In genomic region chr17:31519344-31519945, GRCm38 (mm10) we compare ENCODE assay signal across 7 mouse cellular contexts. TPM values are rescaled to one million over a fixed set of nuclear protein-coding genes. Genes with fewer than 3 reads are reported as not detected.
DNase-seq lines count a peak whose midpoint lies in the region; ATAC-seq lines count a peak whose summit lies in the region.

No protein-coding gene starts in this region.

- DNase-seq in lung, postnatal 4 days: no peak
- DNase-seq in embryo, embryonic 9.5 days (ENCODE audit: extremely low spot score): no peak
- no peak for DNase-seq in adrenal gland, adult 18-20 months (ENCODE audit: low spot score in 2 of 2)

- H3K4me2 ChIP-seq in lung, embryonic 16.5 days (ENCODE audit: low read depth, low read length): peak overlapping the region; percentile 82
- peak overlapping the region; percentile 68 for H3K4me2 ChIP-seq in embryonic facial prominence, embryonic 15.5 days (replicated peaks)
- peak overlapping the region; percentile 82 for H3K4me2 ChIP-seq in limb, embryonic 13.5 days (replicated peaks)
- peak overlapping the region; percentile 52 for H3K4me2 ChIP-seq in stomach, embryonic 15.5 days

- peak overlapping the region; percentile 47; the same call in 1 of the 2 replicates for H3K9ac ChIP-seq in lung, embryonic 16.5 days (ENCODE audit: low read length)
- H3K9ac ChIP-seq in embryonic facial prominence, embryonic 15.5 days: no peak overlapping the region
- no peak overlapping the region for H3K9ac ChIP-seq in limb, embryonic 13.5 days
- no peak overlapping the region for H3K9ac ChIP-seq in stomach, embryonic 15.5 days

- WGBS in lung, embryonic 16.5 days: 4% methylated on average over 7 of the region's 7 CpGs
- WGBS in embryonic facial prominence, embryonic 15.5 days: under 1% methylated on average over 7 of the region's 7 CpGs
- 4% methylated on average over 7 of the region's 7 CpGs for WGBS in limb, embryonic 13.5 days
- WGBS in stomach, embryonic 15.5 days: 2% methylated on average over 7 of the region's 7 CpGs

- peaks cover 10% of the 10 kb centered on the region for H3K4me1 ChIP-seq in lung, embryonic 16.5 days (replicated peaks; ENCODE audit: control insufficient read depth, insufficient read depth, low read length)
- peaks cover 21% of the 10 kb centered on the region for H3K4me1 ChIP-seq in embryonic facial prominence, embryonic 15.5 days
- H3K4me1 ChIP-seq in limb, embryonic 13.5 days: peaks cover 19% of the 10 kb centered on the region
- peaks cover 10% of the 10 kb centered on the region for H3K4me1 ChIP-seq in stomach, embryonic 15.5 days

- H3K27me3 ChIP-seq in lung, embryonic 16.5 days (ENCODE audit: control insufficient read depth, insufficient read depth, low read depth, low read length): no peaks in the 10 kb centered on the region
- no peaks in the 10 kb centered on the region for H3K27me3 ChIP-seq in embryonic facial prominence, embryonic 15.5 days
- no peaks in the 10 kb centered on the region for H3K27me3 ChIP-seq in limb, embryonic 13.5 days
- no peaks in the 10 kb centered on the region for H3K27me3 ChIP-seq in stomach, embryonic 15.5 days (replicated peaks)

- ATAC-seq in lung, embryonic 16.5 days (ENCODE audit: low read depth): peak; percentile 47; the same call in 1 of the 2 replicates
- ATAC-seq in embryonic facial prominence, embryonic 15.5 days (ENCODE audit: insufficient number of reproducible peaks, low FRiP score, low TSS enrichment, low read depth): peak; percentile 32; the same call in 1 of the 2 replicates
- ATAC-seq in limb, embryonic 13.5 days (ENCODE audit: low FRiP score, low read depth): peak; percentile 46
- ATAC-seq in stomach, embryonic 15.5 days (ENCODE audit: insufficient read depth, low FRiP score, low read depth): peak; percentile 52

- peak overlapping the region; percentile 62 for H3K4me3 ChIP-seq in lung, embryonic 16.5 days (ENCODE audit: low read length)
- H3K4me3 ChIP-seq in embryonic facial prominence, embryonic 15.5 days (replicated peaks): peak overlapping the region; percentile 94
- H3K4me3 ChIP-seq in limb, embryonic 13.5 days: peak overlapping the region; percentile 84
- H3K4me3 ChIP-seq in stomach, embryonic 15.5 days (replicated peaks): peak overlapping the region; percentile 63

- peaks cover 10% of the 10 kb centered on the region for H3K36me3 ChIP-seq in lung, embryonic 16.5 days (ENCODE audit: control insufficient read depth, insufficient read depth, low read length)
- H3K36me3 ChIP-seq in embryonic facial prominence, embryonic 15.5 days: 0 out of 2 replicates have a peak, but pooled peaks cover 14% of the 10 kb centered on the region
- H3K36me3 ChIP-seq in limb, embryonic 13.5 days: peaks cover 16% of the 10 kb centered on the region
- H3K36me3 ChIP-seq in stomach, embryonic 15.5 days: peaks cover 4% of the 10 kb centered on the region; the same call in 1 of the 2 replicates

- H3K9me3 ChIP-seq in lung, embryonic 16.5 days (ENCODE audit: control insufficient read depth, low read length): no peaks in the 10 kb centered on the region
- no peaks in the 10 kb centered on the region for H3K9me3 ChIP-seq in embryonic facial prominence, embryonic 15.5 days (replicated peaks)
- no peaks in the 10 kb centered on the region for H3K9me3 ChIP-seq in limb, embryonic 13.5 days
- H3K9me3 ChIP-seq in stomach, embryonic 15.5 days: no peaks in the 10 kb centered on the region

- H3K27ac ChIP-seq in lung, embryonic 16.5 days (ENCODE audit: low read length): peak overlapping the region; percentile 48; the same call in 1 of the 2 replicates
- peak overlapping the region; percentile 72 for H3K27ac ChIP-seq in embryonic facial prominence, embryonic 15.5 days (replicated peaks)
- no peak overlapping the region for H3K27ac ChIP-seq in limb, embryonic 13.5 days
- H3K27ac ChIP-seq in stomach, embryonic 15.5 days: peak overlapping the region; percentile 75; the same call in 1 of the 2 replicates

RNA-seq across cellular contexts. Expression of gene Wdr4, which starts 0.3 kb away (rescaled TPM):
- 28.6 and 33.7 TPM in 2 replicates for polyA plus RNA-seq in lung, embryonic 16.5 days (2015; fragmentation: Nextera tagmentation; extraction: Ambion mirVana)
- 32.7 and 34.9 TPM in 2 replicates for polyA plus RNA-seq in embryonic facial prominence, embryonic 15.5 days (2015; fragmentation: Nextera tagmentation; extraction: Ambion mirVana)
- polyA plus RNA-seq in limb, embryonic 13.5 days (2015; fragmentation: Nextera tagmentation; extraction: Ambion mirVana): 38.3 and 41.4 TPM in 2 replicates
- polyA plus RNA-seq in stomach, embryonic 15.5 days (2015; fragmentation: Nextera tagmentation; extraction: Ambion mirVana): 40.1 and 42.4 TPM in 2 replicates
- total RNA-seq in adrenal gland, adult 18-20 months (2021): 10 to 100 TPM; 17.6 to 18.4 TPM

RNA-seq across cellular contexts. Expression of gene Ndufv3, which starts 0.5 kb away (rescaled TPM):
- 253 and 258 TPM in 2 replicates for polyA plus RNA-seq in lung, embryonic 16.5 days (2015; fragmentation: Nextera tagmentation; extraction: Ambion mirVana)
- polyA plus RNA-seq in embryonic facial prominence, embryonic 15.5 days (2015; fragmentation: Nextera tagmentation; extraction: Ambion mirVana): 271 and 272 TPM in 2 replicates
- 239 and 242 TPM in 2 replicates for polyA plus RNA-seq in limb, embryonic 13.5 days (2015; fragmentation: Nextera tagmentation; extraction: Ambion mirVana)
- polyA plus RNA-seq in stomach, embryonic 15.5 days (2015; fragmentation: Nextera tagmentation; extraction: Ambion mirVana): 308 and 337 TPM in 2 replicates
- 100 to 1,000 TPM; 450 to 534 TPM for total RNA-seq in adrenal gland, adult 18-20 months (2021)

RNA-seq across cellular contexts. Expression of gene Pknox1, which starts 45.1 kb away (rescaled TPM):
- 44.1 and 44.4 TPM in 2 replicates for polyA plus RNA-seq in lung, embryonic 16.5 days (2015; fragmentation: Nextera tagmentation; extraction: Ambion mirVana)
- 26.6 and 28.2 TPM in 2 replicates for polyA plus RNA-seq in embryonic facial prominence, embryonic 15.5 days (2015; fragmentation: Nextera tagmentation; extraction: Ambion mirVana)
- 30.4 and 37.7 TPM in 2 replicates for polyA plus RNA-seq in limb, embryonic 13.5 days (2015; fragmentation: Nextera tagmentation; extraction: Ambion mirVana)
- 31.9 and 34.4 TPM in 2 replicates for polyA plus RNA-seq in stomach, embryonic 15.5 days (2015; fragmentation: Nextera tagmentation; extraction: Ambion mirVana)
- 10 to 100 TPM; 19.0 to 23.0 TPM for total RNA-seq in adrenal gland, adult 18-20 months (2021)
